Mouse (Mus musculus) neural tube, embryonic 14.5 days (tissue): Measurements from ENCODE around the gene Pkdcc. TPM values are rescaled to one million over a fixed set of nuclear protein-coding genes. Genes with fewer than 3 reads are reported as not detected.

ENCODE experiments used
- ATAC-seq: fragments of 200-750 bp; cut with Nextera tagmentation; 2 replicates; pipeline ENCODE4 v1.8.0; 2017; ENCODE audit warnings: low read depth, mild to moderate bottlenecking, moderate TSS enrichment, moderate library complexity
- H3K27ac ChIP-seq: fragments of 300-500 bp; sonication (generic); 2 replicates; pipeline ENCODE4 v1.5.1; 2014; ENCODE audit warnings: low read depth, mild to moderate bottlenecking, control low read depth, low read length, moderate library complexity, mixed read lengths
- H3K27me3 ChIP-seq: fragments of 300-500 bp; sonication (generic); 2 replicates; pipeline ENCODE4 v1.6.1; 2014; ENCODE audit warnings: low read length; ENCODE audit not compliant: control insufficient read depth, insufficient read depth
- H3K36me3 ChIP-seq: fragments of 300-500 bp; sonication (generic); 2 replicates; pipeline ENCODE4 v1.6.1; 2014; ENCODE audit warnings: low read length, mixed read lengths; ENCODE audit not compliant: control insufficient read depth, insufficient read depth
- H3K4me1 ChIP-seq: fragments of 300-500 bp; sonication (generic); 2 replicates; pipeline ENCODE4 v1.6.1; 2014; ENCODE audit warnings: low read length; ENCODE audit not compliant: control insufficient read depth, insufficient read depth
- H3K4me2 ChIP-seq: fragments of 300-500 bp; sonication (generic); 2 replicates; pipeline ENCODE4 v1.6.1; 2014; ENCODE audit warnings: mild to moderate bottlenecking, low read depth, low read length, control low read depth
- H3K4me3 ChIP-seq: fragments of 300-500 bp; sonication (generic); 2 replicates; pipeline ENCODE4 v1.5.1; 2014; ENCODE audit warnings: low read depth, low read length, control low read depth, mixed read lengths
- H3K9ac ChIP-seq: fragments of 300-500 bp; sonication (generic); replicated peaks from 2 replicates; pipeline ENCODE4 v1.6.1; 2014; ENCODE audit warnings: low read depth, mild to moderate bottlenecking, control low read depth, low read length, mixed read lengths
- H3K9me3 ChIP-seq: fragments of 300-500 bp; sonication (generic); 2 replicates; pipeline ENCODE4 v1.6.1; 2016; ENCODE audit warnings: low read length; ENCODE audit not compliant: control insufficient read depth
- WGBS: fragments of 180-500 bp; shearing (Covaris S2); extraction: QIAGEN DNeasy Blood & Tissue Kit; methylation state at CpG from one replicate; pipeline ENCODE4 v1.1.7; 2014; 5-methylcytosine and 5-hydroxymethylcytosine counted together
- polyA plus RNA-seq: library from polyadenylated mRNA; unstranded; fragments of >200 nt; fragmentation: Nextera tagmentation; extraction: Ambion mirVana; gene quantifications from 2 replicates; pipeline ENCODE4 v1.2.1, GENCODE M21; 2014

The Pkdcc gene
- polyA plus RNA-seq, 1 experiment from 2014 or later, result 3.9 TPM

GRCm38 (mm10) chr17:83248467-83248866 is 33.4 kb downstream of the Pkdcc start:
- H3K9ac ChIP-seq, result no peak overlapping the region
- H3K27me3 ChIP-seq, result no peaks in the 10 kb centered on the region
- no peak overlapping the region for H3K27ac ChIP-seq
- H3K36me3 ChIP-seq, result no peaks in the 10 kb centered on the region
- no peak overlapping the region for H3K4me3 ChIP-seq
- no peak for ATAC-seq
- 40% methylated on average over 2 of the region's 2 CpGs for WGBS
- H3K9me3 ChIP-seq, result no peaks in the 10 kb centered on the region
- no peaks in the 10 kb centered on the region for H3K4me1 ChIP-seq
- no peak overlapping the region for H3K4me2 ChIP-seq

GRCm38 (mm10) chr17:83250903-83251526 is 35.9 kb downstream of the Pkdcc start:
- Histone ChIP-seq H3K4me2 (no peak overlapping the region), H3K4me1 (no peaks in the 10 kb centered on the region), H3K36me3 (no peaks in the 10 kb centered on the region), H3K27ac (no peak overlapping the region), H3K9me3 (no peaks in the 10 kb centered on the region), H3K27me3 (no peaks in the 10 kb centered on the region), H3K4me3 (no peak overlapping the region), H3K9ac (no peak overlapping the region)
- ATAC-seq, result no peak
- 76% methylated on average over 18 of the region's 18 CpGs for WGBS

GRCm38 (mm10) chr17:83253051-83253649 is 38.1 kb downstream of the Pkdcc start:
- Histone ChIP-seq H3K4me2 (no peak overlapping the region), H3K4me1 (no peaks in the 10 kb centered on the region), H3K9ac (no peak overlapping the region), H3K9me3 (no peaks in the 10 kb centered on the region), H3K4me3 (no peak overlapping the region), H3K36me3 (no peaks in the 10 kb centered on the region), H3K27ac (no peak overlapping the region), H3K27me3 (no peaks in the 10 kb centered on the region)
- peak; percentile 74; the same call in 1 of the 2 replicates for ATAC-seq
- 28% methylated on average over 12 of the region's 12 CpGs for WGBS

- Histone ChIP-seq H3K4me1 (0 out of 2 replicates have a peak, but pooled peaks cover 3% of the 10 kb centered on the region), H3K9me3 (no peaks in the 10 kb centered on the region), H3K27me3 (no peaks in the 10 kb centered on the region), H3K36me3 (no peaks in the 10 kb centered on the region), H3K4me3 (peak overlapping the region; percentile 26), H3K4me2 (peak overlapping the region; percentile 53), H3K27ac (peak overlapping the region; percentile 12), H3K9ac (0 out of 2 replicates have a peak overlapping the region, but pooled peaks have one; percentile 8)
- 47% methylated on average over 23 of the region's 23 CpGs for WGBS
- peak; percentile 98 for ATAC-seq
Observed at GRCm38 (mm10) chr17:83267202-83268128, 52.4 kb downstream of the Pkdcc start.

- no peak overlapping the region for H3K27ac ChIP-seq
- no peak overlapping the region for H3K4me2 ChIP-seq
- 2% methylated on average over 3 of the region's 3 CpGs for WGBS
- peaks cover 11% of the 10 kb centered on the region; the same call in 1 of the 2 replicates for H3K4me1 ChIP-seq
- no peak overlapping the region for H3K9ac ChIP-seq
- H3K4me3 ChIP-seq, result no peak overlapping the region
- no peaks in the 10 kb centered on the region for H3K27me3 ChIP-seq
- no peaks in the 10 kb centered on the region for H3K9me3 ChIP-seq
- H3K36me3 ChIP-seq, result no peaks in the 10 kb centered on the region
- no peak for ATAC-seq
Observed at GRCm38 (mm10) chr17:83271509-83271908, 56.4 kb downstream of the Pkdcc start.

- Histone ChIP-seq H3K9me3 (no peaks in the 10 kb centered on the region), H3K4me1 (peaks cover 20% of the 10 kb centered on the region), H3K4me2 (no peak overlapping the region), H3K27me3 (no peaks in the 10 kb centered on the region), H3K9ac (no peak overlapping the region), H3K36me3 (no peaks in the 10 kb centered on the region), H3K4me3 (no peak overlapping the region), H3K27ac (no peak overlapping the region)
- ATAC-seq, result no peak
- WGBS, result 65% methylated on average over 8 of the region's 8 CpGs
Observed at GRCm38 (mm10) chr17:83272641-83273040, 57.5 kb downstream of the Pkdcc start.

GRCm38 (mm10) chr17:83273636-83274035 is 58.5 kb downstream of the Pkdcc start:
- Histone ChIP-seq H3K9me3 (no peaks in the 10 kb centered on the region), H3K4me2 (no peak overlapping the region), H3K36me3 (no peaks in the 10 kb centered on the region), H3K27me3 (no peaks in the 10 kb centered on the region), H3K27ac (no peak overlapping the region), H3K4me3 (no peak overlapping the region), H3K4me1 (peaks cover 18% of the 10 kb centered on the region), H3K9ac (no peak overlapping the region)
- WGBS, result 26% methylated on average over 9 of the region's 9 CpGs
- ATAC-seq, result no peak

GRCm38 (mm10) chr17:83274101-83274500 is 59.0 kb downstream of the Pkdcc start:
- WGBS, result 56% methylated on average over 4 of the region's 4 CpGs
- H3K9me3 ChIP-seq, result no peaks in the 10 kb centered on the region
- H3K27ac ChIP-seq, result no peak overlapping the region
- ATAC-seq, result no peak
- no peak overlapping the region for H3K9ac ChIP-seq
- H3K36me3 ChIP-seq, result no peaks in the 10 kb centered on the region
- no peaks in the 10 kb centered on the region for H3K27me3 ChIP-seq
- no peak overlapping the region for H3K4me2 ChIP-seq
- no peak overlapping the region for H3K4me3 ChIP-seq
- H3K4me1 ChIP-seq, result peaks cover 18% of the 10 kb centered on the region
